ENCODE assay signal across 18 mouse cellular contexts in genomic region chr4:25483621-25483933, GRCm38 (mm10).
A peak's percentile ranks its signal among the peaks of the same experiment; 100 is the strongest.
DNase-seq lines count a peak whose midpoint lies in the region; ATAC-seq lines count a peak whose summit lies in the region.
"Had no signal": no experiment of that assay in that cellular context is flagged by ENCODE, and none has a peak within 500 bp of the region (broad histone marks: within the 10 kb centered on the region; RNA-seq: fewer than 3 reads in every experiment).

No protein-coding gene starts in this region.

- H3K4me1 ChIP-seq in hindbrain, embryonic 13.5 days (replicated peaks): 0 out of 2 replicates have a peak, but pooled peaks cover 5% of the 10 kb centered on the region
- H3K4me1 ChIP-seq in hindbrain, embryonic 11.5 days (replicated peaks; ENCODE audit: control insufficient read depth, insufficient read depth, low read length): no peaks in the 10 kb centered on the region
- no peaks in the 10 kb centered on the region for H3K4me1 ChIP-seq in midbrain, embryonic 16.5 days (ENCODE audit: control insufficient read depth, insufficient read depth, low read length)
- no peaks in the 10 kb centered on the region for H3K4me1 ChIP-seq in midbrain, embryonic 13.5 days (replicated peaks)
- H3K4me1 ChIP-seq in neural tube, embryonic 15.5 days: no peaks in the 10 kb centered on the region
- H3K4me1 ChIP-seq: heart, embryonic 15.5 days had no signal

- 0 out of 2 replicates have a peak, but pooled peaks have one; percentile 10 for ATAC-seq in hindbrain, embryonic 13.5 days (ENCODE audit: low FRiP score)
- no peak for ATAC-seq in hindbrain, embryonic 11.5 days (ENCODE audit: low FRiP score)
- 0 out of 2 replicates have a peak, but pooled peaks have one; percentile 25 for ATAC-seq in midbrain, embryonic 16.5 days
- no peak for ATAC-seq in midbrain, embryonic 13.5 days
- ATAC-seq in neural tube, embryonic 15.5 days (ENCODE audit: low FRiP score): peak; percentile 70; the same call in 1 of the 2 replicates

- H3K36me3 ChIP-seq in hindbrain, embryonic 13.5 days: no peaks in the 10 kb centered on the region
- H3K36me3 ChIP-seq in hindbrain, embryonic 11.5 days (ENCODE audit: control insufficient read depth, insufficient read depth, low read length): no peaks in the 10 kb centered on the region
- H3K36me3 ChIP-seq in midbrain, embryonic 16.5 days (ENCODE audit: control insufficient read depth, insufficient read depth, low read length): no peaks in the 10 kb centered on the region
- H3K36me3 ChIP-seq in midbrain, embryonic 13.5 days: no peaks in the 10 kb centered on the region
- no peaks in the 10 kb centered on the region for H3K36me3 ChIP-seq in neural tube, embryonic 15.5 days
- H3K36me3 ChIP-seq: heart, embryonic 15.5 days had no signal

- peak overlapping the region; percentile 58 for H3K27ac ChIP-seq in hindbrain, embryonic 13.5 days
- no peak overlapping the region for H3K27ac ChIP-seq in hindbrain, embryonic 11.5 days (ENCODE audit: low read depth, low read length)
- 0 out of 2 replicates have a peak overlapping the region, but pooled peaks have one; percentile 33 for H3K27ac ChIP-seq in midbrain, embryonic 16.5 days (ENCODE audit: low read length)
- H3K27ac ChIP-seq in midbrain, embryonic 13.5 days: no peak overlapping the region
- H3K27ac ChIP-seq in neural tube, embryonic 15.5 days (replicated peaks): no peak overlapping the region
- H3K27ac ChIP-seq: gastrocnemius, adult 2 months; heart, embryonic 15.5 days; layer of hippocampus, adult 2 months; stomach, postnatal 0 days had no signal

- no peak overlapping the region for H3K9ac ChIP-seq in hindbrain, embryonic 13.5 days
- no peak overlapping the region for H3K9ac ChIP-seq in hindbrain, embryonic 11.5 days (ENCODE audit: low read depth, low read length)
- no peak overlapping the region for H3K9ac ChIP-seq in midbrain, embryonic 16.5 days (ENCODE audit: low read depth, low read length)
- H3K9ac ChIP-seq in midbrain, embryonic 13.5 days (replicated peaks): no peak overlapping the region
- H3K9ac ChIP-seq in neural tube, embryonic 15.5 days (replicated peaks): no peak overlapping the region
- H3K9ac ChIP-seq: heart, embryonic 15.5 days had no signal

- H3K9me3 ChIP-seq in hindbrain, embryonic 13.5 days: no peaks in the 10 kb centered on the region
- no peaks in the 10 kb centered on the region for H3K9me3 ChIP-seq in hindbrain, embryonic 11.5 days (ENCODE audit: control insufficient read depth, low read length)
- no peaks in the 10 kb centered on the region for H3K9me3 ChIP-seq in midbrain, embryonic 16.5 days (replicated peaks; ENCODE audit: control insufficient read depth, low read length, poor library complexity, severe bottlenecking)
- no peaks in the 10 kb centered on the region; the same call in 1 of the 2 replicates for H3K9me3 ChIP-seq in midbrain, embryonic 13.5 days
- no peaks in the 10 kb centered on the region for H3K9me3 ChIP-seq in neural tube, embryonic 15.5 days (replicated peaks)
- H3K9me3 ChIP-seq: heart, embryonic 15.5 days had no signal

- no peaks in the 10 kb centered on the region for H3K27me3 ChIP-seq in hindbrain, embryonic 13.5 days
- H3K27me3 ChIP-seq in hindbrain, embryonic 11.5 days (ENCODE audit: control insufficient read depth, insufficient read depth, low read length): no peaks in the 10 kb centered on the region
- H3K27me3 ChIP-seq in midbrain, embryonic 16.5 days (ENCODE audit: control insufficient read depth, insufficient read depth, low read depth, low read length): no peaks in the 10 kb centered on the region
- no peaks in the 10 kb centered on the region for H3K27me3 ChIP-seq in midbrain, embryonic 13.5 days
- H3K27me3 ChIP-seq in neural tube, embryonic 15.5 days (replicated peaks): no peaks in the 10 kb centered on the region
- H3K27me3 ChIP-seq: heart, embryonic 15.5 days had no signal

- WGBS in hindbrain, embryonic 13.5 days: 15% methylated on average over 1 of the region's 1 CpGs
- WGBS in hindbrain, embryonic 11.5 days: 16% methylated on average over 1 of the region's 1 CpGs
- 16% methylated on average over 1 of the region's 1 CpGs for WGBS in midbrain, embryonic 16.5 days
- 7% methylated on average over 1 of the region's 1 CpGs for WGBS in midbrain, embryonic 13.5 days
- WGBS in neural tube, embryonic 15.5 days: 12% methylated on average over 1 of the region's 1 CpGs

- no peak overlapping the region for H3K4me3 ChIP-seq in hindbrain, embryonic 13.5 days
- H3K4me3 ChIP-seq in hindbrain, embryonic 11.5 days (ENCODE audit: low read depth, low read length): no peak overlapping the region
- no peak overlapping the region for H3K4me3 ChIP-seq in midbrain, embryonic 16.5 days (ENCODE audit: low read depth, low read length)
- H3K4me3 ChIP-seq in midbrain, embryonic 13.5 days (replicated peaks): no peak overlapping the region
- H3K4me3 ChIP-seq in neural tube, embryonic 15.5 days (replicated peaks): no peak overlapping the region
- H3K4me3 ChIP-seq: gastrocnemius, adult 2 months; heart, embryonic 15.5 days; layer of hippocampus, adult 2 months had no signal

- intact Hi-C loops in left cerebral cortex, postnatal 14 days (cut with DNase I): no loop called here

- no peak overlapping the region for H3K4me2 ChIP-seq in hindbrain, embryonic 13.5 days
- no peak overlapping the region for H3K4me2 ChIP-seq in hindbrain, embryonic 11.5 days (replicated peaks; ENCODE audit: low read depth, low read length)
- H3K4me2 ChIP-seq in midbrain, embryonic 16.5 days (ENCODE audit: low read length): no peak overlapping the region
- H3K4me2 ChIP-seq in midbrain, embryonic 13.5 days (replicated peaks): no peak overlapping the region
- H3K4me2 ChIP-seq in neural tube, embryonic 15.5 days: no peak overlapping the region
- H3K4me2 ChIP-seq: heart, embryonic 15.5 days had no signal

- DNase-seq in hindbrain, embryonic 11.5 days (ENCODE audit: low spot score): no peak
- peak; percentile 39 for DNase-seq in ZHBTc4 (ENCODE audit: low read depth, low spot score)
- no peak for DNase-seq in left cerebral cortex, postnatal 14 days (ENCODE audit: low spot score in 2 of 2)
- DNase-seq in frontal cortex, postnatal 25 days (ENCODE audit: low spot score in 2 of 2): no peak
- DNase-seq: adrenal gland, adult 2 months; B cell, adult 2 months; cerebellum, adult 11-12 months; gastrocnemius, adult 2 months; heart, postnatal 36 days; lung, postnatal 4 days; thymus, postnatal 14 days had no signal

Comparison
In these comparisons a context has a peak if more than half of its experiments do, and no peak if none do; other contexts are left out.
1. ATAC-seq: peak in hindbrain, embryonic 13.5 days (single experiment), midbrain, embryonic 16.5 days (single experiment) and neural tube, embryonic 15.5 days (single experiment); none in hindbrain, embryonic 11.5 days (single experiment) and midbrain, embryonic 13.5 days (single experiment).
2. H3K27ac ChIP-seq: peak in hindbrain, embryonic 13.5 days (single experiment) and midbrain, embryonic 16.5 days (single experiment); none in hindbrain, embryonic 11.5 days (single experiment), midbrain, embryonic 13.5 days (single experiment) and neural tube, embryonic 15.5 days (single experiment).